Mouse (Mus musculus): Measurements from ENCODE around the gene Lipc. TPM values are rescaled to one million over a fixed set of nuclear protein-coding genes. Genes with fewer than 3 reads are reported as not detected.

Lipc gene
- polyA plus RNA-seq, 1 experiment: 0.08 TPM

GRCm38 (mm10) chr9:70929840-70930640 is 22.0 kb downstream of the Lipc start:
- Histone ChIP-seq H3K4me2 (ENCODE audit: low read depth) (no peak overlapping the region), H3K79me2 (ENCODE audit: control insufficient read depth, insufficient read depth) (no peaks in the 10 kb centered on the region), H3K36me3 (ENCODE audit: control insufficient read depth, insufficient read depth) (no peaks in the 10 kb centered on the region), H3ac (ENCODE audit: control insufficient read depth, insufficient read length) (no peak overlapping the region), H3K27me3 (ENCODE audit: control insufficient read depth, insufficient read depth, insufficient read length) (no peaks in the 10 kb centered on the region), H3K4me3 (no peak overlapping the region)
- no peak for TF ChIP-seq POLR2A (IDR thresholded peaks at IDR 0.05; ENCODE audit: insufficient read length, low read depth)
- no peak for TF ChIP-seq MYOG (IDR thresholded peaks at IDR 0.05; ENCODE audit: control insufficient read depth in 1 of 3, insufficient read depth in 1 of 3, insufficient read length in 2 of 3, low read depth in 2 of 3)
- TF ChIP-seq E2F4 (IDR thresholded peaks at IDR 0.05; ENCODE audit: insufficient read depth): no peak
- no peak for TF ChIP-seq POLR2AphosphoS2 (IDR thresholded peaks at IDR 0.05; ENCODE audit: insufficient read length, low read depth)

DNA sequence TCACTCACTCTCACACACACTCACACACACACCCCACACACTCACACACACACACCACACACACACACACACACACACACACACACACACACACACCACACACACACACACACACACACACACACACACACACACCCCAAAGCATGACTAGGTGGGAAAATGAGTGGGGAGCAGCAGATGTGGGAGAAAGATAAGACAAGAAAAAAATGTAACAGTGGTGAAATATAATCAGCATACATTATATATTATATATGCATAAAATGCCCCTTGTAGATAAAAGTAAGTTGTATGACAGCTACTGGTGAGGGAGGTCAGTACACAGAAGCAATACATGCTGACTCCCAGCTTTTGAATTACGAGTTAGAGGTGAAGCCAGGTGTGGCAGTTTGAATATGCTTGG is 23.6 kb downstream of the Lipc start:
- TF ChIP-seq E2F4 (IDR thresholded peaks at IDR 0.05; ENCODE audit: insufficient read depth): no peak
- TF ChIP-seq TCF3 (IDR thresholded peaks at IDR 0.05; ENCODE audit: insufficient read length, low read depth): no peak
- TF ChIP-seq MYOG (IDR thresholded peaks at IDR 0.05; ENCODE audit: control insufficient read depth in 1 of 3, insufficient read depth in 1 of 3, insufficient read length in 2 of 3, low read depth in 2 of 3): no peak
- TF ChIP-seq REST (IDR thresholded peaks at IDR 0.05; ENCODE audit: insufficient read depth, insufficient read length): no peak
- no peak for TF ChIP-seq CEBPB (IDR thresholded peaks at IDR 0.05; ENCODE audit: insufficient read depth, poor library complexity, severe bottlenecking)
- TF ChIP-seq SRF (IDR thresholded peaks at IDR 0.05; ENCODE audit: control insufficient read depth, insufficient read length, low read depth): no peak
- TF ChIP-seq POLR2A (IDR thresholded peaks at IDR 0.05; ENCODE audit: insufficient read length, low read depth): no peak
- TF ChIP-seq POLR2AphosphoS2 (IDR thresholded peaks at IDR 0.05; ENCODE audit: insufficient read length, low read depth): no peak
- no peak for TF ChIP-seq TCF12 (IDR thresholded peaks at IDR 0.05; ENCODE audit: insufficient read depth, poor library complexity, severe bottlenecking)
- no peak for TF ChIP-seq USF1 (IDR thresholded peaks at IDR 0.05; ENCODE audit: low read depth)
- TF ChIP-seq MAX (IDR thresholded peaks at IDR 0.05; ENCODE audit: low read depth): no peak
- no peak for TF ChIP-seq MYOD1 (IDR thresholded peaks at IDR 0.05; ENCODE audit: control insufficient read depth in 1 of 3, insufficient read length in 2 of 3, low read depth in 2 of 3)
- Histone ChIP-seq H3K36me3 (ENCODE audit: control insufficient read depth, insufficient read depth) (no peaks in the 10 kb centered on the region), H3K4me3 (no peak overlapping the region), H3K79me2 (ENCODE audit: control insufficient read depth, insufficient read depth) (no peaks in the 10 kb centered on the region), H3K4me2 (ENCODE audit: low read depth) (no peak overlapping the region), H3K27me3 (ENCODE audit: control insufficient read depth, insufficient read depth, insufficient read length) (no peaks in the 10 kb centered on the region), H3ac (ENCODE audit: control insufficient read depth, insufficient read length) (no peak overlapping the region)

- no peak overlapping the region for H3K4me3 ChIP-seq
- no peaks in the 10 kb centered on the region for H3K36me3 ChIP-seq (ENCODE audit: control insufficient read depth, insufficient read depth)
- H3K27me3 ChIP-seq (ENCODE audit: control insufficient read depth, insufficient read depth, insufficient read length): no peaks in the 10 kb centered on the region
- H3K79me2 ChIP-seq (ENCODE audit: control insufficient read depth, insufficient read depth): no peaks in the 10 kb centered on the region
- H3ac ChIP-seq (ENCODE audit: control insufficient read depth, insufficient read length): no peak overlapping the region
- no peak for TF ChIP-seq POLR2A (IDR thresholded peaks at IDR 0.05; ENCODE audit: insufficient read length, low read depth)
- no peak for TF ChIP-seq SRF (IDR thresholded peaks at IDR 0.05; ENCODE audit: control insufficient read depth, insufficient read length, low read depth)
- no peak for TF ChIP-seq MAX (IDR thresholded peaks at IDR 0.05; ENCODE audit: low read depth)
- TF ChIP-seq CEBPB (IDR thresholded peaks at IDR 0.05; ENCODE audit: insufficient read depth, poor library complexity, severe bottlenecking): no peak
- TF ChIP-seq USF1 (IDR thresholded peaks at IDR 0.05; ENCODE audit: low read depth): no peak
- TF ChIP-seq TCF3 (IDR thresholded peaks at IDR 0.05; ENCODE audit: insufficient read length, low read depth): no peak
- no peak for TF ChIP-seq E2F4 (IDR thresholded peaks at IDR 0.05; ENCODE audit: insufficient read depth)
- TF ChIP-seq REST (IDR thresholded peaks at IDR 0.05; ENCODE audit: insufficient read depth, insufficient read length): no peak
- TF ChIP-seq POLR2AphosphoS2 (IDR thresholded peaks at IDR 0.05; ENCODE audit: insufficient read length, low read depth): no peak
- no peak for TF ChIP-seq TCF12 (IDR thresholded peaks at IDR 0.05; ENCODE audit: insufficient read depth, poor library complexity, severe bottlenecking)
- no peak for TF ChIP-seq MYOG (IDR thresholded peaks at IDR 0.05; ENCODE audit: control insufficient read depth in 1 of 3, insufficient read depth in 1 of 3, insufficient read length in 2 of 3, low read depth in 2 of 3)
- no peak for TF ChIP-seq MYOD1 (IDR thresholded peaks at IDR 0.05; ENCODE audit: control insufficient read depth in 1 of 3, insufficient read length in 2 of 3, low read depth in 2 of 3)
- H3K4me2 ChIP-seq (ENCODE audit: low read depth): no peak overlapping the region
These were observed 24.3 kb downstream of the Lipc start for GRCm38 (mm10) chr9:70927701-70928100.

DNA sequence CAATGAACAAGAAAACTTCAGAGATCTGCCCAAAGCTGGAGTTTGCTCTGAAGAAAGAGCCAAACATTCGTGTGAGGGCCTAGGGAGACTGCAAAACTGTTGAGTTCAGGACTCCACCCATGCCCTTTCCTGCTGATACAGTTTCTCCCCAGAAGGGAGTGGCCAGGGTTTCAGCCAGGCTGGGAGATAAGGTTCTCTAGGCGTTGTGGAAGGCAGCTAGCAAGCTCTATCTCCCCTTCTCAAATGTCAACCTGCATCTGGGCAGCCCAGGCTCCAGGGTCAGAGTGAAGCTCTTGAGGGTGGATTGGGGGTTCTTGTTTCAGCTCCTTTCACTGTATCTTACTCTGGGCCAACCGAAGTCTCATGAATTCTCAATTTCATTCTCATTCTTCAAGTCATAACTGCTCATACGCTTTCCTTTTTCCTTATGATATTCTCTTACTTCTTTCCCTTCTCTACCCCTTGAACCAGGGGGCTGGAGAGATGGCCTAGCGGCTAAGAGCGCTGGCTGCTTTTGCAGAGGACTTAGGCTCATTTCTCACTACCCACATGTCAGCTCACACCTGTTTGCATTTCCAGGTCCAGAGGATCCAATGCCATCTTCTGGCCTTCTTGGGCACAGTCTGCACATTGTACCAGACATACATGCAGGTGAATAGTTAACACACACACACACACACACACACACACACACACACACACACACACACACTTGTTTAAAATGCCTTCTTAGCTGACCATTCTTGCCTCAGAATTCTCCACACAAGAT is 25.0 kb downstream of the Lipc start:
- Histone ChIP-seq H3K4me3 (no peak overlapping the region), H3K36me3 (ENCODE audit: control insufficient read depth, insufficient read depth) (no peaks in the 10 kb centered on the region), H3K79me2 (ENCODE audit: control insufficient read depth, insufficient read depth) (no peaks in the 10 kb centered on the region), H3K4me2 (ENCODE audit: low read depth) (no peak overlapping the region), H3K27me3 (ENCODE audit: control insufficient read depth, insufficient read depth, insufficient read length) (no peaks in the 10 kb centered on the region), H3ac (ENCODE audit: control insufficient read depth, insufficient read length) (no peak overlapping the region)
- TF ChIP-seq MYOD1 (IDR thresholded peaks at IDR 0.05; ENCODE audit: control insufficient read depth in 1 of 3, insufficient read length in 2 of 3, low read depth in 2 of 3) (peak in 1 of 3 experiments; percentile 46), REST (IDR thresholded peaks at IDR 0.05; ENCODE audit: insufficient read depth, insufficient read length) (no peak)

DNA sequence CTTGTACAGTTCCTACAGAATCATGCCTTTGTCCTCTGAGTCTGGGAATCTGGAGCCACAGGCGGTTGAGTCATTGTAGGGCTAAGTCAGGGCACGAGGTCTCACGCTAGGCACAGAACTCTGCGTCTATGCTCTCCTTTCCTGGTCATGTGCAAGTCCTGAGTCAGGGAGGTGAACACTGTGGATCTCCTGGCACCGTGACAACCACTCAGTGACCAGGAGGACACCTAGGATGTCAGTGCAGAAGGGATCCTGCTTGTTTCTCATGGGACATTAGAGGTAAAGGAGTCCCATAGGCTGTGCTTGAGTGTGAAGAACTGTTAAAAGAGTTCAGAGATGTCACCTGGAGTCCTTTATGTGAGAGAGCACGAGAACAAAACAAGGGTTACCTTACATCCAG is 26.8 kb downstream of the Lipc start:
- TF ChIP-seq POLR2A (IDR thresholded peaks at IDR 0.05; ENCODE audit: insufficient read length, low read depth) (no peak), SRF (IDR thresholded peaks at IDR 0.05; ENCODE audit: control insufficient read depth, insufficient read length, low read depth) (no peak), TCF12 (IDR thresholded peaks at IDR 0.05; ENCODE audit: insufficient read depth, poor library complexity, severe bottlenecking) (no peak), MYOD1 (IDR thresholded peaks at IDR 0.05; ENCODE audit: control insufficient read depth in 1 of 3, insufficient read length in 2 of 3, low read depth in 2 of 3) (no peak), CEBPB (IDR thresholded peaks at IDR 0.05; ENCODE audit: insufficient read depth, poor library complexity, severe bottlenecking) (no peak), USF1 (IDR thresholded peaks at IDR 0.05; ENCODE audit: low read depth) (no peak), TCF3 (IDR thresholded peaks at IDR 0.05; ENCODE audit: insufficient read length, low read depth) (no peak), REST (IDR thresholded peaks at IDR 0.05; ENCODE audit: insufficient read depth, insufficient read length) (no peak), MAX (IDR thresholded peaks at IDR 0.05; ENCODE audit: low read depth) (no peak)
- Histone ChIP-seq H3K36me3 (ENCODE audit: control insufficient read depth, insufficient read depth) (no peaks in the 10 kb centered on the region), H3ac (ENCODE audit: control insufficient read depth, insufficient read length) (no peak overlapping the region), H3K79me2 (ENCODE audit: control insufficient read depth, insufficient read depth) (no peaks in the 10 kb centered on the region), H3K4me2 (ENCODE audit: low read depth) (no peak overlapping the region), H3K4me3 (no peak overlapping the region), H3K27me3 (ENCODE audit: control insufficient read depth, insufficient read depth, insufficient read length) (no peaks in the 10 kb centered on the region)

Data from myocyte (in vitro differentiated cells).